Mouse (Mus musculus): ENCODE data around the gene Eps8l1. TPM values are rescaled to one million over a fixed set of nuclear protein-coding genes. Genes with fewer than 3 reads are reported as not detected.
A peak's percentile ranks its signal among the peaks of the same experiment; 100 is the strongest.
"Not testable (repeated sequence)": the region's sequence is repeated elsewhere in the genome, so short reads cannot be mapped to it uniquely, and the experiment has no call there.

The Eps8l1 gene
- 1 to 10 TPM; 3.1 to 3.4 TPM for total RNA-seq (2021)

GRCm38 (mm10) chr7:4460576-4461434 is at the start of gene Eps8l1:
Gene Eps8l1 (plus strand): TSS chr7:4460674.
- intact Hi-C loops (cut with DNase I), result no loop called here
- DNase-seq (ENCODE audit: low spot score in 2 of 2), result no peak

GRCm38 (mm10) chr7:4412406-4412805 is 48.1 kb upstream of the Eps8l1 start:
- intact Hi-C loops (cut with DNase I); DNase-seq (ENCODE audit: low spot score in 2 of 2): not testable (repeated sequence)

GRCm38 (mm10) chr7:4419681-4420080 is 40.8 kb upstream of the Eps8l1 start:
- DNase-seq (ENCODE audit: low spot score in 2 of 2), result no peak
- intact Hi-C loops (cut with DNase I), result loop anchor here (10.0 kb wide), 1 partner anchor 745 kb away; the partner anchor contains the start of gene Tmc4

GRCm38 (mm10) chr7:4420230-4420629 is 40.2 kb upstream of the Eps8l1 start:
- intact Hi-C loops (cut with DNase I), result loop anchor here (10.0 kb wide), 1 partner anchor 745 kb away; the partner anchor contains the start of gene Tmc4
- no peak for DNase-seq (ENCODE audit: low spot score in 2 of 2)

GRCm38 (mm10) chr7:4427161-4427912 is 33.1 kb upstream of the Eps8l1 start:
- intact Hi-C loops (cut with DNase I), result loop anchor here (5.0 to 10.0 kb wide), 3 partner anchors 280 to 753 kb away; partner anchors contain the start of gene Tmc4
- DNase-seq (ENCODE audit: low spot score in 2 of 2), result peak; percentile 79 to 86

GRCm38 (mm10) chr7:4430246-4430844 is 30.1 kb upstream of the Eps8l1 start:
- intact Hi-C loops (cut with DNase I), result loop anchor here (5.0 to 10.0 kb wide), 2 partner anchors 42 to 94 kb away; partner anchors contain the start of gene Tnni3
- DNase-seq (ENCODE audit: low spot score in 2 of 2), result no peak

- intact Hi-C loops (cut with DNase I), result loop anchor here (5.0 to 10.0 kb wide), 2 partner anchors 41 to 93 kb away; partner anchors contain the start of gene Tnni3
- DNase-seq (ENCODE audit: low spot score in 2 of 2), result peak; percentile 46 to 47
Measured at GRCm38 (mm10) chr7:4431548-4431947, 28.9 kb upstream of the Eps8l1 start.

- no peak for DNase-seq (ENCODE audit: low spot score in 2 of 2)
- intact Hi-C loops (cut with DNase I), result loop anchor here (5.0 to 10.0 kb wide), 2 partner anchors 40 to 93 kb away; partner anchors contain the start of gene Tnni3
Measured at GRCm38 (mm10) chr7:4432026-4432425, 28.4 kb upstream of the Eps8l1 start.

GRCm38 (mm10) chr7:4437721-4438120 is 22.8 kb upstream of the Eps8l1 start:
- DNase-seq (ENCODE audit: low spot score in 2 of 2), result no peak
- intact Hi-C loops (cut with DNase I), result loop anchor here (10.0 kb wide), 1 partner anchor 87 kb away; the partner anchor contains the start of gene Tnni3

GRCm38 (mm10) chr7:4440549-4440948 is 19.9 kb upstream of the Eps8l1 start:
- no peak for DNase-seq (ENCODE audit: low spot score in 2 of 2)
- intact Hi-C loops (cut with DNase I), result no loop called here

GRCm38 (mm10) chr7:4445216-4445791 is 15.2 kb upstream of the Eps8l1 start, which contains the start of gene Rdh13:
Gene Rdh13 (minus strand): TSS chr7:4445649.
- peak; percentile 89 to 90 for DNase-seq (ENCODE audit: low spot score in 2 of 2)
- intact Hi-C loops (cut with DNase I), result no loop called here

GRCm38 (mm10) chr7:4447138-4447537 is 13.3 kb upstream of the Eps8l1 start:
- intact Hi-C loops (cut with DNase I), result no loop called here

GRCm38 (mm10) chr7:4448439-4448838 is 12.0 kb upstream of the Eps8l1 start:
- no peak for DNase-seq (ENCODE audit: low spot score in 2 of 2)
- intact Hi-C loops (cut with DNase I), result no loop called here

More at GRCm38 (mm10) chr7:4447138-4447537, 13.3 kb upstream of the Eps8l1 start:
- no peak for DNase-seq (ENCODE audit: low spot score in 2 of 2)

GRCm38 (mm10) chr7:4449211-4449610 is 11.3 kb upstream of the Eps8l1 start:
- no peak for DNase-seq (ENCODE audit: low spot score in 2 of 2)
- intact Hi-C loops (cut with DNase I), result no loop called here

- DNase-seq (ENCODE audit: low spot score in 2 of 2), result no peak
- intact Hi-C loops (cut with DNase I), result no loop called here
Measured at GRCm38 (mm10) chr7:4452644-4453043, 7.8 kb upstream of the Eps8l1 start.

GRCm38 (mm10) chr7:4464194-4464824 is 3.8 kb downstream of the Eps8l1 start:
- DNase-seq (ENCODE audit: low spot score in 2 of 2), result no peak
- intact Hi-C loops (cut with DNase I), result no loop called here

GRCm38 (mm10) chr7:4467801-4468200 is 7.3 kb downstream of the Eps8l1 start:
- intact Hi-C loops (cut with DNase I), result no loop called here
- DNase-seq (ENCODE audit: low spot score in 2 of 2), result no peak

GRCm38 (mm10) chr7:4470275-4471178 is 10.1 kb downstream of the Eps8l1 start:
- intact Hi-C loops (cut with DNase I), result loop anchor here (5.0 to 10.0 kb wide), 3 partner anchors 38 to 1176 kb away; partner anchors contain the start of gene Tmc4
- DNase-seq (ENCODE audit: low spot score in 2 of 2), result peak; percentile 58 to 59
